Mouse (Mus musculus) intestine, embryonic 14.5 days (tissue): ENCODE measurements at regions not wholly inside any gene's neighbourhood (a gene's known extent, or its start where the extent isn't known, plus 50 kb on each side); places are given as distances from the start of the nearest gene placed in this dataset.

Experiments
- ATAC-seq: fragments of 200-750 bp; cut with Nextera tagmentation; replicated peaks from 2 replicates; pipeline ENCODE4 v1.8.0; 2017; ENCODE audit warnings: low read depth, moderate number of reproducible peaks, moderate TSS enrichment, moderate library complexity; ENCODE audit not compliant: low FRiP score, low TSS enrichment
- DNase-seq: peaks from one replicate; pipeline ENCODE4 v3.0.0-alpha.2; 2018; ENCODE audit warnings: low spot score
- H3K27ac ChIP-seq: fragments of 300-500 bp; sonication (generic); 2 replicates; pipeline ENCODE4 v1.5.1; 2014; ENCODE audit warnings: low read depth, mild to moderate bottlenecking, control low read depth
- H3K27me3 ChIP-seq: fragments of 300-500 bp; sonication (generic); replicated peaks from 2 replicates; pipeline ENCODE4 v1.6.1; 2014; ENCODE audit warnings: low read length, control low read depth; ENCODE audit not compliant: control insufficient read depth, insufficient read depth
- H3K36me3 ChIP-seq: fragments of 300-500 bp; sonication (generic); 2 replicates; pipeline ENCODE4 v1.6.1; 2014; ENCODE audit warnings: low read length, control low read depth; ENCODE audit not compliant: control insufficient read depth, insufficient read depth
- H3K4me1 ChIP-seq: fragments of 300-500 bp; sonication (generic); replicated peaks from 2 replicates; pipeline ENCODE4 v1.6.1; 2014; ENCODE audit warnings: low read length, control low read depth, mixed read lengths; ENCODE audit not compliant: control insufficient read depth, insufficient read depth
- H3K4me2 ChIP-seq: fragments of 300-500 bp; sonication (generic); 2 replicates; pipeline ENCODE4 v1.6.1; 2014; ENCODE audit warnings: low read length
- H3K4me3 ChIP-seq: fragments of 300-500 bp; sonication (generic); 2 replicates; pipeline ENCODE4 v1.5.1; 2014; ENCODE audit warnings: low read depth, low read length, control low read depth, mixed read lengths
- H3K9ac ChIP-seq: fragments of 300-500 bp; sonication (generic); 2 replicates; pipeline ENCODE4 v1.6.1; 2014; ENCODE audit warnings: mild to moderate bottlenecking, low read length
- H3K9me3 ChIP-seq: fragments of 300-500 bp; sonication (generic); 2 replicates; pipeline ENCODE4 v1.6.1; 2016; ENCODE audit warnings: low read length, control low read depth; ENCODE audit not compliant: control insufficient read depth
- WGBS: fragments of 180-500 bp; shearing (Covaris S2); extraction: QIAGEN DNeasy Blood & Tissue Kit; methylation state at CpG from one replicate; pipeline ENCODE4 v1.1.7; 2014; 5-methylcytosine and 5-hydroxymethylcytosine counted together

GRCm38 (mm10) chr5:40986562-40986961 lies 721.4 kb downstream of the Rab28 start:
- H3K9me3 ChIP-seq = no peaks in the 10 kb centered on the region
- no peak overlapping the region for H3K4me2 ChIP-seq
- H3K4me1 ChIP-seq = no peaks in the 10 kb centered on the region
- no peak overlapping the region for H3K9ac ChIP-seq
- H3K4me3 ChIP-seq = no peak overlapping the region
- H3K36me3 ChIP-seq = no peaks in the 10 kb centered on the region
- DNase-seq (no peak), ATAC-seq (no peak)
- H3K27me3 ChIP-seq = no peaks in the 10 kb centered on the region
- no peak overlapping the region for H3K27ac ChIP-seq
- WGBS = 54% methylated on average over 7 of the region's 7 CpGs

- Histone ChIP-seq H3K27ac (no peak overlapping the region), H3K4me1 (no peaks in the 10 kb centered on the region), H3K27me3 (no peaks in the 10 kb centered on the region), H3K9me3 (no peaks in the 10 kb centered on the region), H3K36me3 (no peaks in the 10 kb centered on the region), H3K4me3 (no peak overlapping the region), H3K4me2 (no peak overlapping the region), H3K9ac (no peak overlapping the region)
- ATAC-seq (no peak), DNase-seq (no peak)
- WGBS = 84% methylated on average over 1 of the region's 1 CpGs
These were observed 733.1 kb downstream of the Rab28 start for GRCm38 (mm10) chr5:40974892-40975291.

GRCm38 (mm10) chr5:40952901-40953595 lies 754.9 kb downstream of the Rab28 start:
- Histone ChIP-seq H3K4me3 (no peak overlapping the region), H3K4me2 (no peak overlapping the region), H3K36me3 (no peaks in the 10 kb centered on the region), H3K9me3 (no peaks in the 10 kb centered on the region), H3K9ac (no peak overlapping the region), H3K27me3 (no peaks in the 10 kb centered on the region), H3K27ac (no peak overlapping the region), H3K4me1 (no peaks in the 10 kb centered on the region)
- ATAC-seq = peak; percentile 88; the same call in 1 of the 2 replicates
- WGBS = 2% methylated on average over 4 of the region's 4 CpGs
- peak; percentile 69 for DNase-seq

- WGBS = 69% methylated on average over 3 of the region's 3 CpGs
- no peaks in the 10 kb centered on the region for H3K27me3 ChIP-seq
- no peak overlapping the region for H3K4me2 ChIP-seq
- no peaks in the 10 kb centered on the region for H3K36me3 ChIP-seq
- no peaks in the 10 kb centered on the region for H3K9me3 ChIP-seq
- ATAC-seq (no peak), DNase-seq (no peak)
- H3K4me1 ChIP-seq = no peaks in the 10 kb centered on the region
- H3K9ac ChIP-seq = no peak overlapping the region
- no peak overlapping the region for H3K4me3 ChIP-seq
- H3K27ac ChIP-seq = no peak overlapping the region
These were observed 778.8 kb downstream of the Rab28 start for GRCm38 (mm10) chr5:40929127-40929526.

GRCm38 (mm10) chr5:40920920-40921319 lies 787.0 kb downstream of the Rab28 start:
- H3K27me3 ChIP-seq = no peaks in the 10 kb centered on the region
- H3K9ac ChIP-seq = no peak overlapping the region
- no peak overlapping the region for H3K4me3 ChIP-seq
- WGBS = 77% methylated on average over 2 of the region's 2 CpGs
- no peak overlapping the region for H3K27ac ChIP-seq
- DNase-seq (no peak), ATAC-seq (no peak)
- H3K4me1 ChIP-seq = no peaks in the 10 kb centered on the region
- no peak overlapping the region for H3K4me2 ChIP-seq
- H3K36me3 ChIP-seq = no peaks in the 10 kb centered on the region
- H3K9me3 ChIP-seq = no peaks in the 10 kb centered on the region

GRCm38 (mm10) chr5:40908803-40909202 lies 799.2 kb downstream of the Rab28 start:
- Histone ChIP-seq H3K27ac (no peak overlapping the region), H3K9ac (no peak overlapping the region), H3K36me3 (no peaks in the 10 kb centered on the region), H3K4me2 (no peak overlapping the region), H3K27me3 (no peaks in the 10 kb centered on the region), H3K9me3 (no peaks in the 10 kb centered on the region), H3K4me1 (no peaks in the 10 kb centered on the region), H3K4me3 (no peak overlapping the region)
- DNase-seq = no peak
- ATAC-seq = no peak
- WGBS = 82% methylated on average over 3 of the region's 3 CpGs

GRCm38 (mm10) chr5:40901742-40902141 lies 806.2 kb downstream of the Rab28 start:
- no peak overlapping the region for H3K9ac ChIP-seq
- no peaks in the 10 kb centered on the region for H3K36me3 ChIP-seq
- no peak overlapping the region for H3K4me3 ChIP-seq
- H3K4me1 ChIP-seq = no peaks in the 10 kb centered on the region
- no peaks in the 10 kb centered on the region for H3K27me3 ChIP-seq
- WGBS = 77% methylated on average over 1 of the region's 1 CpGs
- DNase-seq = no peak
- ATAC-seq = no peak
- H3K4me2 ChIP-seq = no peak overlapping the region
- no peaks in the 10 kb centered on the region for H3K9me3 ChIP-seq
- no peak overlapping the region for H3K27ac ChIP-seq

- DNase-seq = no peak
- Histone ChIP-seq H3K9ac (no peak overlapping the region), H3K4me3 (no peak overlapping the region), H3K4me2 (no peak overlapping the region), H3K36me3 (no peaks in the 10 kb centered on the region), H3K9me3 (no peaks in the 10 kb centered on the region), H3K27me3 (no peaks in the 10 kb centered on the region), H3K27ac (no peak overlapping the region), H3K4me1 (no peaks in the 10 kb centered on the region)
- WGBS = 76% methylated on average over 5 of the region's 5 CpGs
- ATAC-seq = no peak
These were observed 825.1 kb downstream of the Rab28 start for GRCm38 (mm10) chr5:40882886-40883285.

GRCm38 (mm10) chr5:40877756-40878155 lies 830.2 kb downstream of the Rab28 start:
- H3K9me3 ChIP-seq = no peaks in the 10 kb centered on the region
- ATAC-seq (no peak), DNase-seq (no peak)
- H3K9ac ChIP-seq = no peak overlapping the region
- H3K4me3 ChIP-seq = no peak overlapping the region
- H3K4me1 ChIP-seq = no peaks in the 10 kb centered on the region
- no peak overlapping the region for H3K4me2 ChIP-seq
- H3K36me3 ChIP-seq = no peaks in the 10 kb centered on the region
- 68% methylated on average over 3 of the region's 3 CpGs for WGBS
- no peak overlapping the region for H3K27ac ChIP-seq
- H3K27me3 ChIP-seq = no peaks in the 10 kb centered on the region
